Mouse (Mus musculus) forebrain, embryonic 15.5 days (tissue): Measurements from ENCODE around the gene Tor1b. TPM values are rescaled to one million over a fixed set of nuclear protein-coding genes. Genes with fewer than 3 reads are reported as not detected.
"Not testable (repeated sequence)": the region's sequence is repeated elsewhere in the genome, so short reads cannot be mapped to it uniquely, and the experiment has no call there.

Experiments used
- ATAC-seq: fragments of 200-750 bp; cut with Nextera tagmentation; replicated peaks from 2 replicates; pipeline ENCODE4 v1.8.0; 2017; ENCODE audit warnings: mild to moderate bottlenecking, moderate TSS enrichment, moderate library complexity
- H3K27ac ChIP-seq: fragments of 300-500 bp; sonication (generic); replicated peaks from 2 replicates; pipeline ENCODE4 v1.5.1; 2015; ENCODE audit warnings: mild to moderate bottlenecking, inconsistent platforms
- H3K27me3 ChIP-seq: fragments of 300-500 bp; sonication (generic); 2 replicates; pipeline ENCODE4 v1.6.1; 2015; ENCODE audit warnings: inconsistent platforms
- H3K36me3 ChIP-seq: fragments of 300-500 bp; sonication (generic); 2 replicates; pipeline ENCODE4 v1.6.1; 2015; ENCODE audit warnings: mild to moderate bottlenecking, inconsistent platforms
- H3K4me1 ChIP-seq: fragments of 300-500 bp; sonication (generic); 2 replicates; pipeline ENCODE4 v1.6.1; 2015; ENCODE audit warnings: inconsistent platforms
- H3K4me2 ChIP-seq: fragments of 300-500 bp; sonication (generic); replicated peaks from 2 replicates; pipeline ENCODE4 v1.6.1; 2015; ENCODE audit warnings: mild to moderate bottlenecking, inconsistent platforms
- H3K4me3 ChIP-seq: fragments of 300-500 bp; sonication (generic); 2 replicates; pipeline ENCODE4 v1.5.1; 2015; ENCODE audit warnings: mild to moderate bottlenecking, inconsistent platforms
- H3K9ac ChIP-seq: fragments of 300-500 bp; sonication (generic); replicated peaks from 2 replicates; pipeline ENCODE4 v1.6.1; 2015; ENCODE audit warnings: mild to moderate bottlenecking, inconsistent platforms
- H3K9me3 ChIP-seq: fragments of 300-500 bp; sonication (generic); 2 replicates; pipeline ENCODE4 v1.6.1; 2016; ENCODE audit warnings: inconsistent platforms
- WGBS: fragments of 180-500 bp; shearing (Covaris S2); methylation state at CpG from one replicate; pipeline ENCODE4 v1.1.7; 2015; ENCODE audit warnings: mixed read lengths; 5-methylcytosine and 5-hydroxymethylcytosine counted together
- polyA plus RNA-seq: library from polyadenylated mRNA; unstranded; fragments of >200 nt; fragmentation: Nextera tagmentation; extraction: Ambion mirVana; gene quantifications from 2 replicates; pipeline ENCODE4 v1.2.1, GENCODE M21; 2015

The Tor1b gene
- polyA plus RNA-seq, 1 experiment from 2014 or later, result 23.7 TPM

DNA sequence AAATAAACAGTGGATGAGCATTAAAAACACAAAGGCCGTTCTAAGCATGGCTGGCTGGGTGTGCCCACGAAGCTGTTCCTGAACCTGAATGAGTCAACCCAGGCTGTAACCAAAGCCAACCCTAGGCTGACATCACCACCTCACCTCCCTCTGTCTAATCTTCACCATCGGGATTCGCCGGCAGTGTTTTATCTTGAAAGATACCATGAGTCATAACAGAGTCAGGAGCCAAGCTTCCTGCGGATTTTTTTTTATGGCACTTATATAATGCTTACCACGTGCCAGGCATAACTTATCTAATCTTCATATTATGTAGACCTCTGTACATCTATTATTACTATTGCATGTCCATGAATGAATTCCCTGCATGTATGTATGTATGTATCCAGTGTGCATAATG lies 32.5 kb upstream of the Tor1b start:
- no peak overlapping the region for H3K9ac ChIP-seq
- H3K4me2 ChIP-seq, result no peak overlapping the region
- WGBS, result 82% methylated on average over 7 of the region's 7 CpGs
- no peaks in the 10 kb centered on the region for H3K4me1 ChIP-seq
- H3K27ac ChIP-seq, result no peak overlapping the region
- no peaks in the 10 kb centered on the region for H3K36me3 ChIP-seq
- no peak overlapping the region for H3K4me3 ChIP-seq
- ATAC-seq, result no peak
- no peaks in the 10 kb centered on the region for H3K27me3 ChIP-seq
- no peaks in the 10 kb centered on the region for H3K9me3 ChIP-seq

- H3K27ac ChIP-seq, result no peak overlapping the region
- H3K4me3 ChIP-seq, result no peak overlapping the region
- no peaks in the 10 kb centered on the region for H3K9me3 ChIP-seq
- WGBS, result 63% methylated on average over 3 of the region's 3 CpGs
- H3K27me3 ChIP-seq, result no peaks in the 10 kb centered on the region
- no peak overlapping the region for H3K4me2 ChIP-seq
- H3K36me3 ChIP-seq, result no peaks in the 10 kb centered on the region
- no peaks in the 10 kb centered on the region for H3K4me1 ChIP-seq
- no peak for ATAC-seq
- H3K9ac ChIP-seq, result no peak overlapping the region
These were observed 29.7 kb upstream of the Tor1b start for GRCm38 (mm10) chr2:30923099-30923498.

DNA sequence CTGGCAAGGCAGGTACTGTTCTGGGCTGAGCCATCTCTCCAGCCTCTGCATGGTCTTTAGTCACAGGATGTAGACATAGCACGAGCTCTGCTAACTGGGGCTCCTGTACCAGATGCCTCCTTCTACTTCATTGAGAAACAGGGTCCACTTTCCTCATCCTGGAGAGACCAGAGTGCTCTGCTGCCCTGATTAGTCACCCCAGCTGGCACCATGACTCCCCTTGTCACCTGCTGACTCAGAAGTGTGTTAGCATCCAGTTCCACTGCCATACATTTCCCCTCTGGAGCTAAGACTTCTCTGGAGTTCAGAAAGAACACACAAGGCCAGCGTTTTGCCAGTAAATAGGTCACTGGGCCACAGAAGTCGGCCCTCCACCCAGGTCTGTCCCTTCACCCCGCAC lies 27.6 kb upstream of the Tor1b start:
- Histone ChIP-seq H3K4me3 (no peak overlapping the region), H3K9me3 (no peaks in the 10 kb centered on the region), H3K4me2 (no peak overlapping the region), H3K36me3 (no peaks in the 10 kb centered on the region), H3K4me1 (peaks cover 13% of the 10 kb centered on the region), H3K27me3 (no peaks in the 10 kb centered on the region), H3K27ac (no peak overlapping the region), H3K9ac (no peak overlapping the region)
- ATAC-seq, result no peak
- WGBS, result 81% methylated on average over 4 of the region's 4 CpGs

DNA sequence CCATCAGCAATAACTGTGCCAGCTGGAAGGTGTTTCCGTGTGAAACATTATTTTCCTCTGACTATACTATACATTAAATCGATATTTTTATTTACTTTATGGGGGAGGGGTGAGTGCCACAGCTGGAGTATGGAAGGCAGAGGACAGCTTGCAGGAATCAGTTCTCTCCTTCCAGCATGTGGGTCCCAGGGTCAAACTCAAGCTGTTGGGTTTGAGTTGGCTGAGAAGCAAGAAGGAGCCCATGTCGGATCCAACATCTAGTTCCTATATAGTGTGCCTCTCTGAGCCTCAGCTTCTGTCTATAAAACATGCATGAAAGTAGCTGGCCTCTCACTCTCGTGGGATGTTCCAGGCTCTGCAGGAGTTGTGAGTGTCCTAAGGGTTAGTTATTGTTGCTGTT lies 26.4 kb upstream of the Tor1b start:
- H3K4me2 ChIP-seq, result no peak overlapping the region
- no peak overlapping the region for H3K27ac ChIP-seq
- no peaks in the 10 kb centered on the region for H3K27me3 ChIP-seq
- H3K9me3 ChIP-seq, result no peaks in the 10 kb centered on the region
- 82% methylated on average over 4 of the region's 4 CpGs for WGBS
- no peaks in the 10 kb centered on the region for H3K36me3 ChIP-seq
- ATAC-seq, result no peak
- peaks cover 13% of the 10 kb centered on the region for H3K4me1 ChIP-seq
- H3K4me3 ChIP-seq, result no peak overlapping the region
- no peak overlapping the region for H3K9ac ChIP-seq

DNA sequence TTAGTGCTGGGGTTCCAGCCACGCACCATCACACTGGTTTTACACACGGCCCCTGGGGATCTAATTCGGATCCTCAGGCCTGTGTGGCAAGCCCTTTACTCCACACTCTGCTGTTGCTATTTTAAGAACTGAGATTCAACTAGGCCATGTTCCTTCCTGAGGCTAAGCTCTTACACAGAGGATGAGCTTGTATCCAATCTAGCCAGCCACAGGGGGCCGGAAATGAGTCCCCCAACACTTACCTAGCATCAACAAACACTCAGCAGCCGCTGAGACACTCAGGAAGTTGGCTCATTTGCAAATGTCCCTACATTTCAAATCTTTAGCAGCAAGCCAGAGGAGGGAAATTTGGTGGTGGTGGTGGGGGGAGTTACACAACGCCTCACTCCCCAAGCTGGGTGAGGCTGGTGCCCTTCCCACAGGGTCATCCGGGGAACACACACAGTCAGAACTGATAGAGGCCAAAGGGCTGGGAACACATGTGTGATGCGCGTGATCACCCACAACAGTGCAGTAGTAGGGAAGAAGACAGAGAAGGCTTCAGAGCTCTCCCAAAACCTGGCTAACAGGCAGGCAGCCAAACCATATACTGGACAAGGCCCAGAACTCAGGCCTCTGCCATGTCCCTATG lies 25.5 kb upstream of the Tor1b start:
- peaks cover 13% of the 10 kb centered on the region for H3K4me1 ChIP-seq
- no peaks in the 10 kb centered on the region for H3K27me3 ChIP-seq
- ATAC-seq, result no peak
- no peak overlapping the region for H3K4me3 ChIP-seq
- no peaks in the 10 kb centered on the region for H3K9me3 ChIP-seq
- H3K36me3 ChIP-seq, result no peaks in the 10 kb centered on the region
- WGBS, result 70% methylated on average over 9 of the region's 9 CpGs
- H3K4me2 ChIP-seq, result no peak overlapping the region
- H3K27ac ChIP-seq, result no peak overlapping the region
- no peak overlapping the region for H3K9ac ChIP-seq

DNA sequence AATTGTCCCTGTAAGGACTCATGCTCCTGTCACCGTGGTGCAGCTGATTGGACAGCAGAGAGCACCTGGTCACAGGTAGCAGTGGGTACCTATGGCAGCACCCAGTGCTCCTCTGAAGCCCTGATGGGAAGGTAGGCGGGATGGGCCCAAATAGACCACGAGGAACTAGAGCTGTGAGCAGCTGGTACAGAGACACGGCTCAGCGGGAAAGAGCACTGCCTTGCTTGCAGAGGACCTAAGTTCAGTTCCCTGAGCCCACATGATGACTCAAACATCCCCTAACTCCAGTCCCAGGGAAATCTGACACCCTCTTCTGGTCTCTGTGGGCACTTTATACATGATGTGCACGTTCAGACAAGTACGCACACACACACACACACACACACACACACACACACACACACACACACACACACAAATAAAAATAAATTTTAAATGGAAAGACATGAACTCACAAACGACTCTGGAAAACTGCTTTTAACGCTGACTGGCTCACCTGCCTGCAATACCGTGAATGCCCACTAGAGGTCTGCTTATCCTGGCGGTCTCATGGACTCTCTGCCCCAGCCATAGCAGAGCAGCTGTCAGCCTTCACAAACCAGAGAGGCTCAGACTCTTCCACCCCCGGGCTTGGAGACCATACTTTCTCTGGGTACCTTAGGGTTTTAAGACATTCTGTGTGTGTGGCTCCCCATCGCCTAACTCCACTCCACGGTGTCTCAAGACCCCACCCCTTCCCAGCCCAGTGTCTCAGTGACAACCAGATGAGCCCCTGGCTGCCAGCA lies 24.7 kb upstream of the Tor1b start:
- 22% methylated on average over 14 of the region's 14 CpGs for WGBS
- peak; percentile 79; the same call in 1 of the 2 replicates for ATAC-seq

GRCm38 (mm10) chr2:30928893-30929482 lies 23.8 kb upstream of the Tor1b start:
- WGBS, result 29% methylated on average over 12 of the region's 12 CpGs

More for the DNA sequence above, 24.7 kb upstream of the Tor1b start:
- H3K27me3 ChIP-seq, result no peaks in the 10 kb centered on the region
- H3K27ac ChIP-seq, result no peak overlapping the region
- no peak overlapping the region for H3K4me3 ChIP-seq
- H3K4me1 ChIP-seq, result peaks cover 13% of the 10 kb centered on the region
- H3K9me3 ChIP-seq, result no peaks in the 10 kb centered on the region
- H3K36me3 ChIP-seq, result no peaks in the 10 kb centered on the region
- H3K9ac ChIP-seq, result no peak overlapping the region
- no peak overlapping the region for H3K4me2 ChIP-seq

GRCm38 (mm10) chr2:30929483-30930045 lies 23.2 kb upstream of the Tor1b start, which contains the start of gene Ptges:
Ptges (minus strand) TSS chr2:30929863.
- H3K36me3 ChIP-seq, result no peaks in the 10 kb centered on the region
- no peaks in the 10 kb centered on the region for H3K9me3 ChIP-seq
- peaks cover 13% of the 10 kb centered on the region for H3K4me1 ChIP-seq
- peak within 1 kb of the TSS; percentile 40 for H3K4me3 ChIP-seq
- 1% methylated on average over 23 of the region's 23 CpGs for WGBS
- peak within 1 kb of the TSS; percentile 46 for H3K9ac ChIP-seq
- H3K27me3 ChIP-seq, result no peaks in the 10 kb centered on the region
- 0 out of 2 replicates have a peak, but pooled peaks have one; percentile 13 for ATAC-seq
- H3K4me2 ChIP-seq, result peak within 1 kb of the TSS; percentile 79
- H3K27ac ChIP-seq, result 0 out of 2 replicates have a peak within 1 kb of the TSS, but pooled peaks have one; percentile 4

More at GRCm38 (mm10) chr2:30928893-30929482, 23.8 kb upstream of the Tor1b start:
- Histone ChIP-seq H3K4me1 (peaks cover 13% of the 10 kb centered on the region), H3K9ac (0 out of 2 replicates have a peak overlapping the region, but pooled peaks have one; percentile 46), H3K4me3 (peak overlapping the region; percentile 40), H3K36me3 (no peaks in the 10 kb centered on the region), H3K4me2 (peak overlapping the region; percentile 79), H3K27me3 (no peaks in the 10 kb centered on the region), H3K9me3 (no peaks in the 10 kb centered on the region), H3K27ac (no peak overlapping the region)
- peak; percentile 38; the same call in 1 of the 2 replicates for ATAC-seq

DNA sequence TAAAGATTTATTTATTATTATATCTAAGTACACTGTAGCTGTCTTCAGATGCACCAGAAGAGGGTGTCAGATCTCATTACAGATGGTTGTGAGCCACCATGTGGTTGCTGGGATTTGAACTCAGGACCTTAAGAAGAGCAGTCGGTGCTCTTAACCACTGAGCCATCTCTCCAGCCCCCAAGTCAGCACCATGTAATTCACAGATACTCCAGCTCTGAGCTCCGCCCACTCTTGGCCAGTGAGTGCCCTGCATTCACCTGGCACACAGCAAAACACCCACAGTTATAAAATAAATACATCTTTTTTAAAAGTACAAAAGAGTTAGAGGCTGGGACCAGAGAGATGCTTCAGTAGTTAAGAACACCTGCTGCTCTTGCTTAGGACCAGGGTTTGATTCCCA lies 21.9 kb upstream of the Tor1b start:
- H3K9ac ChIP-seq, H3K4me3 ChIP-seq, H3K27me3 ChIP-seq, H3K9me3 ChIP-seq, H3K27ac ChIP-seq, H3K4me2 ChIP-seq, H3K36me3 ChIP-seq, ATAC-seq: not testable (repeated sequence)
- H3K4me1 ChIP-seq, result peaks cover 13% of the 10 kb centered on the region
- 89% methylated on average over 2 of the region's 2 CpGs for WGBS

DNA sequence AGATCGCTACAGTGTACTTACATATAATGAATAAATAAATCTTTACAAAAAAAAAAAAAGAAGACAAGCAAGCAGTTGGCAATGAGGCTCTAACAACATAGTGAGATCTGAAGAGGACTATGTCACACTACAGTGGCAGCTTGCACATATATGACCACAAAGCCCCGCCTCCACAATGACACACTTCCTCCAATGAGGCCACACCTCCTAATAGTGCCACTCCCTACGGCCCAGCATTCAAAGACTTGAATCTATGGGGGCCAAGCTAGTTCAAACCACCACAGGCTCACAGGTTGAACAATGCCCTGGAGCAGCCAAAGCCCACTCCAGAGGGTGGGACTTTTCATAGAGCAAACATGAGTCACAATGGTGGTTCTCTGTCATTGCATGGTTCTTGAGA lies 20.8 kb upstream of the Tor1b start:
- 77% methylated on average over 3 of the region's 3 CpGs for WGBS

DNA sequence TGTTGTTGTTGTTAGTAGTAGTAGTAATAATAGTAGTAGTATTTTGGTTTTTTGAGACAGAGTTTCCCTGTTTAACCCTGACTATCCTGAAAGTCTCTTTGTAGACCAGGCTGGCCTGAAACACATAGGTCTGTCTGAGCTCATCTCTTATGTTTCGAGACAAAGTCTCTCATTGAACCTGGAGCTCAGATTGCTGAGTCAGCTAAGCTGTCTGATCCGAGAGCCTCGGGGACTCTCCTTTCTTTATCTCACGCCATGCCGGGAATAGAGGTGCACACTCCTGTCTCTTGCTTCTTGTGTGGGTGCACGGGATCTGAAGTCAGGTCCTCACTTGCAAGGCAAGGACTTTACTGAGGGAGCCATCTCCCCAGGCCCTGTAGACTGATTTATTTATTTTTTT lies 19.7 kb upstream of the Tor1b start:
- Histone ChIP-seq H3K9me3 (no peaks in the 10 kb centered on the region), H3K4me2 (no peak overlapping the region)

More for the DNA sequence above, 20.8 kb upstream of the Tor1b start:
- Histone ChIP-seq H3K9me3 (no peaks in the 10 kb centered on the region), H3K27ac (no peak overlapping the region), H3K27me3 (no peaks in the 10 kb centered on the region), H3K4me2 (no peak overlapping the region), H3K36me3 (no peaks in the 10 kb centered on the region), H3K4me1 (peaks cover 13% of the 10 kb centered on the region), H3K4me3 (no peak overlapping the region), H3K9ac (no peak overlapping the region)
- no peak for ATAC-seq

More for the DNA sequence above, 19.7 kb upstream of the Tor1b start:
- Histone ChIP-seq H3K9ac (no peak overlapping the region), H3K27me3 (no peaks in the 10 kb centered on the region), H3K27ac (no peak overlapping the region), H3K4me3 (no peak overlapping the region), H3K36me3 (no peaks in the 10 kb centered on the region), H3K4me1 (peaks cover 13% of the 10 kb centered on the region)
- no peak for ATAC-seq
- WGBS, result 62% methylated on average over 6 of the region's 6 CpGs
